Mouse (Mus musculus) ovary, postnatal 14 days (tissue): ENCODE measurements around the gene Evi5.

Experiments used
- DNase-seq: peaks from one replicate; pipeline ENCODE4 v3.0.0; 2022; ENCODE audit warnings: low spot score

The Evi5 gene

GRCm38 (mm10) chr5:107807496-107807895 lies 67.4 kb downstream of the Evi5 start:
- no peak for DNase-seq

DNA sequence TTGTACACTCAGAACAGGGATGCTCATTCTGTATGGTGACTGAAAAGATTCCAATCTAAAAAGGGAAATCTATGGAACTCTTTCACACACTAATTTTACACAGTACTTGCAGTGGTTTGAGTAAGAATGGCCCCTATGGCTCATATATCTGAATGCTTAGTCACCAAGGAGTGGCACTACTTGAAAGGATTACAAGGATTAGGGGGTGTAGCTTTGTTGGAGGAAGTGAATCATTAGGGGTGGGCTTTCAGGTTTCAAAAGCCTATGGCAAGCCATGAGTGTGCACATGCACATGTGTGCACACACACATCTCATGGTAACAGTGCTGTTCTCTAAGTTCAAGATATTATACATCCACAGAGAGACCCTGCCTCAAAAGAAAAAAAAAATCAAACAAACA lies 72.3 kb downstream of the Evi5 start:
- DNase-seq: no peak

DNA sequence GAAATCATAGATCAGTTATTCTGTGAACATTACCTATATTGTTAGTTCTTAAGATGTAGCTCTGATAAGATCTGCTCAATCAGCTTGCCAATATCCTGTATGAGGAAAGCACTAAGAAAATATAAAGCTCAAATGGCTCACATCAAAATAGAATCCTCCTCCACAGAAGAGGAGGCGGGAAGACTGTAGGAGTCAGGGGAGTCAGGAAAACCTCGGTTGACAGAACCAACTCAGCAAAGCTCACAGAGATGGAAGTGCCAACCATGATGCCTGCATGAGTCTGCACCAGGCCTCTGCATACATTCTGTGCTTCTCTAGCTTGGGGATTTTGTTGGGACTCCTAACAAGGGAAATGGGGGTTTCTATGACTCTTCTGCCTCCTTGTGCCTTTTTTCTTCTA lies 73.7 kb downstream of the Evi5 start:
- DNase-seq: no peak

GRCm38 (mm10) chr5:107798290-107798689 lies 76.6 kb downstream of the Evi5 start:
- DNase-seq: no peak

GRCm38 (mm10) chr5:107793927-107794326 lies 81.0 kb downstream of the Evi5 start:
- DNase-seq: no peak

GRCm38 (mm10) chr5:107793258-107793657 lies 81.6 kb downstream of the Evi5 start:
- DNase-seq: no peak

DNA sequence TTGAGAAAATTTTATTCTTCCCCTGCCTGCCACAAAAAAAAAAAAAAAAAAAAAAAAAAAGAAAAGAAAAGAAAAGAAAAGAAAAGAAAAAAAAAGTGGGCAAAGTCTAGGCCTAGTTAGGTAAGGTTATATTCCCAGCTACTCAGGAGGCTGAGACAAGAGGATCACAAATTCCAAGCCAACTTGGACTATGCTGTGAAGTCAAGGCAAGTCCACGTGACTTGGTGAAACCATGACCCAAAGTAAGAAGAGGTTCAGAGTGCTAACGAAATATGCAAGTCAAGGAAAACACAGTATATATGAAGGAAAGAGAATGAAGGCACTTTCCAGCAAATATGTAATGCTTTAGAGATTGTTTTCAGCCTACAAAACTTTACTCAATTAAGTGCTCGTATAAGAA lies 82.4 kb downstream of the Evi5 start:
- DNase-seq: no peak

DNA sequence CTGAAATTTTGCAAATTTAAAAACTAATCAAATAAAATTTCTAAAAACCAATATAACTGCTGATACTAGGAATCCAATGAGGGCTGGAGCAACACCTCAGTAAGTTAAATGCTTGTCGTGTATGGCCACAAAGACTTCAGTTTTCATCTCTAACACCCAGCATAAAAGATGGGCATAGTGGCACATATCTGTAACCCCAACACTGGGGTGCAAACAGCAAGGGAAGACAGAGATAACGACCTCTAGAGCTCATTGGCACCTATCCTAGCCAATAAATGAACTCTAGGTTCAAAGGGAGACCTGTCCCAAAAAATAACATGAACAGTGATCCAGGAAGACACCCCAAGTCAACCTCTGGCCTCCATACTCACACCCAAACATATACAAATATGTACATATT lies 82.9 kb downstream of the Evi5 start:
- no peak for DNase-seq

GRCm38 (mm10) chr5:107789492-107789891 lies 85.4 kb downstream of the Evi5 start:
- DNase-seq: no peak

GRCm38 (mm10) chr5:107787682-107788443 lies 87.0 kb downstream of the Evi5 start:
- no peak for DNase-seq

- no peak for DNase-seq
These were observed 92.5 kb downstream of the Evi5 start for GRCm38 (mm10) chr5:107782360-107782759.

GRCm38 (mm10) chr5:107778763-107779162 lies 96.1 kb downstream of the Evi5 start:
- DNase-seq: no peak

DNA sequence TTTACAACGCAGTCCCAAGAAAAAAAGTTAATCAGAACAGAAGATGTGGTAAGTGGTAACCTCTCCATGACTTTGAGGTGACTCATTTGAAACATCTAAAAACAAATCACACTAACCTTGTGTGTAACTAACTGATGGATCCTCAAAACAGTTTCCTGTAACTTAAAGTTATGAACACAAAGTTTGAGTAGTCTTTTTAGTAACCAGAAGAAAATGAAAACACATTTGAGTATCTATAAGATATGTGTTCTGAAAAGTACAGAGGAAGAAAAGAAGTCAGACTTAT lies 97.4 kb downstream of the Evi5 start:
- no peak for DNase-seq

DNA sequence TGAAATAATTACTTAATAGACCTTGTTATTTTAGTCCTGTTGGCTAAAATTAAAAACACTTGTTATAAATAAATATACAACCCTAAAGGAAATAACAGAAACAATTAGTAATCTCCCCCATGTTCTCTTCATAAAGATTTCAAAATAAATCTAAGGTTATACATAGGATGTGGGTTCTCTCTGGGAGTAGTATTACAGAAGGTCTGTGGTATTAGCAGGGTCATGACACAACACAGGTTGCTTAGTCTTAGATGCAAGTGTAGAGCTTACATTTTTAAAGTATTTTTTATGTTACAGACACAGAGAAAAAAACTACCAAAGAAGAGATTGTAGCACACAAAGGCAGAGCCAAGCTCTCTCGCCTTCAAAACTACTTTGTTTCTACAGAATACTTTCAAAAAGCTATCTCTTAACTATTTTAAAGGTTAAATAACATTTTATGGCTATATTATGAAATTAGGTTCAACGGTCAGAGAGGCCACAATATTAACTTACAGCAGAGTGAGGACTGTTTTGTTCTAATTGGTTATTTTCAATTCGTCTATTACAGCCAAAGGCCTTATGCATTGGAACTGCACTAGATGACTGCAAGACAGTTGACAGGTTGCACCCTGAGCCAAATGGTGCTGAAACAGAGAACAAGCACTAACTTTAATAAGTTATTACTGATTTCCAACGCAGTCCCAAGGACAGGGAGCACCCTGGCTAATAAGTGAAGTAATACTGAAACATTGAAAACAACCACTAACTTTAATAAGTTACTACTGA lies 97.9 kb downstream of the Evi5 start:
- no peak for DNase-seq

GRCm38 (mm10) chr5:107775875-107776274 lies 99.0 kb downstream of the Evi5 start:
- no peak for DNase-seq

- no peak for DNase-seq
These were observed 102.9 kb downstream of the Evi5 start for GRCm38 (mm10) chr5:107772049-107772448.

GRCm38 (mm10) chr5:107768224-107768623 lies 106.7 kb downstream of the Evi5 start:
- DNase-seq: no peak

GRCm38 (mm10) chr5:107765946-107766345 lies 109.0 kb downstream of the Evi5 start:
- DNase-seq: no peak

GRCm38 (mm10) chr5:107764486-107764885 lies 110.4 kb downstream of the Evi5 start:
- DNase-seq: no peak

- DNase-seq: no peak
These were observed 111.2 kb downstream of the Evi5 start for GRCm38 (mm10) chr5:107763674-107764073.

DNA sequence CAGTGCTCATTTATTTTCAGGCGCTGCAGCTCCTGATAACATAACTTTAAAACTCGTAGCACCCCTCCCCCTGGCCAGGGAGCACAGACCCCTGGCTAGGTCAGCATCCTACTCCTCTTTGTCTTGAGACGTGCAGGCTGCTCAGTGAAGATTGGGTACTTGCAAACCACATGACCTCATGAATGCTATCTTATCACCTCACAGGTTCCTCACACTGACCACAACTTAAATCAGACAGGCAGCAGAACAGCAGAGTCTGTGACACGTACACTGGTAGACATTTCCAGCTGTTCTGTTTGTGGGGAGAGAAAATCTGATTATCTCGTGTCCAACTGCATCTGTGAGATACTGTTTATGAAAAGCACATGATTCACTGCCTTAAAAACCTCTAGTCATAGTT lies 115.8 kb downstream of the Evi5 start:
- DNase-seq: no peak

- DNase-seq: no peak
These were observed 118.8 kb downstream of the Evi5 start for GRCm38 (mm10) chr5:107756072-107756471.

- DNase-seq: no peak
These were observed 120.2 kb downstream of the Evi5 start for GRCm38 (mm10) chr5:107754740-107755139.

DNA sequence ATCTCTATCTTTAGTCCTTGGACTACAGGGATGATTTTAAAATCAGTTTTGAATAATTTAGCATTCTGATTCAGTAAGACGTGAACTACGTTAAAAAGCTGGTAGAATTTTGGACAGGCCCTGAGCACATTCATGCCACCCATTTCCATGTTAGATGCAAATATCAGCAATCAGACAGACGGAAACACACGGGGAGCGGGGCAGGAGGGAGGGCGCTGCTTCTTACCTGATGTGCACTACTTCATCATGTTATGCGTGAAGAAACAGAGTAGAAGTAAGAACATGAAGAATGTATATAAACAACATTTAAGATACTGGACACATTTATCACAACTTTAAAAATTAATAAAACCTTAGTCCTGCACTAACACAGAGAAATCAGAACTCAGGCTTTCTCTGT lies 121.3 kb downstream of the Evi5 start:
- no peak for DNase-seq
